Mouse (Mus musculus): Measurements from ENCODE around the gene Rtn1. TPM values are rescaled to one million over a fixed set of nuclear protein-coding genes. Genes with fewer than 3 reads are reported as not detected.
A peak's percentile ranks its signal among the peaks of the same experiment; 100 is the strongest.

Rtn1 gene
- polyA plus RNA-seq, 1 experiment from 2014 or later: 235 TPM

GRCm38 (mm10) chr12:72285366-72286345, 123.2 kb downstream of the Rtn1 start:
- no peaks in the 10 kb centered on the region for H3K36me3 ChIP-seq (ENCODE audit: control insufficient read depth, insufficient read depth, low read length)
- no peak overlapping the region for H3K4me2 ChIP-seq (ENCODE audit: low read depth, low read length, severe bottlenecking)
- no peaks in the 10 kb centered on the region for H3K4me1 ChIP-seq (replicated peaks; ENCODE audit: control insufficient read depth, insufficient read depth, low read length)
- WGBS: 88% methylated on average over 25 of the region's 25 CpGs
- ATAC-seq (replicated peaks; ENCODE audit: low FRiP score): no peak
- no peak overlapping the region for H3K27ac ChIP-seq (ENCODE audit: low read depth, low read length)
- H3K27me3 ChIP-seq (ENCODE audit: control insufficient read depth, insufficient read depth, low read length): no peaks in the 10 kb centered on the region
- H3K9me3 ChIP-seq (ENCODE audit: control insufficient read depth, low read length): no peaks in the 10 kb centered on the region
- H3K9ac ChIP-seq (ENCODE audit: low read length): no peak overlapping the region
- DNase-seq (ENCODE audit: low spot score): no peak
- no peak overlapping the region for H3K4me3 ChIP-seq (ENCODE audit: low read depth, low read length)

GRCm38 (mm10) chr12:72284576-72284975, 124.3 kb downstream of the Rtn1 start:
- DNase-seq (ENCODE audit: low spot score): no peak
- Histone ChIP-seq H3K4me2 (ENCODE audit: low read depth, low read length, severe bottlenecking) (no peak overlapping the region), H3K27ac (ENCODE audit: low read depth, low read length) (no peak overlapping the region), H3K9me3 (ENCODE audit: control insufficient read depth, low read length) (no peaks in the 10 kb centered on the region), H3K9ac (ENCODE audit: low read length) (no peak overlapping the region), H3K4me3 (ENCODE audit: low read depth, low read length) (no peak overlapping the region), H3K27me3 (ENCODE audit: control insufficient read depth, insufficient read depth, low read length) (no peaks in the 10 kb centered on the region), H3K4me1 (replicated peaks; ENCODE audit: control insufficient read depth, insufficient read depth, low read length) (no peaks in the 10 kb centered on the region), H3K36me3 (ENCODE audit: control insufficient read depth, insufficient read depth, low read length) (no peaks in the 10 kb centered on the region)
- WGBS: 91% methylated on average over 7 of the region's 7 CpGs
- ATAC-seq (replicated peaks; ENCODE audit: low FRiP score): no peak

- Histone ChIP-seq H3K4me1 (replicated peaks; ENCODE audit: control insufficient read depth, insufficient read depth, low read length) (no peaks in the 10 kb centered on the region), H3K9ac (ENCODE audit: low read length) (no peak overlapping the region), H3K27me3 (ENCODE audit: control insufficient read depth, insufficient read depth, low read length) (no peaks in the 10 kb centered on the region), H3K4me3 (ENCODE audit: low read depth, low read length) (no peak overlapping the region), H3K36me3 (ENCODE audit: control insufficient read depth, insufficient read depth, low read length) (no peaks in the 10 kb centered on the region; the same call in 1 of the 2 replicates), H3K27ac (ENCODE audit: low read depth, low read length) (no peak overlapping the region), H3K9me3 (ENCODE audit: control insufficient read depth, low read length) (no peaks in the 10 kb centered on the region), H3K4me2 (ENCODE audit: low read depth, low read length, severe bottlenecking) (no peak overlapping the region)
- ATAC-seq (replicated peaks; ENCODE audit: low FRiP score) (no peak), DNase-seq (ENCODE audit: low spot score) (no peak)
- 79% methylated on average over 5 of the region's 5 CpGs for WGBS
Observed at GRCm38 (mm10) chr12:72279129-72279875, 129.6 kb downstream of the Rtn1 start.

GRCm38 (mm10) chr12:72273721-72274414, 135.0 kb downstream of the Rtn1 start:
- DNase-seq (ENCODE audit: low spot score) (no peak), ATAC-seq (replicated peaks; ENCODE audit: low FRiP score) (no peak)
- Histone ChIP-seq H3K27ac (ENCODE audit: low read depth, low read length) (no peak overlapping the region), H3K4me3 (ENCODE audit: low read depth, low read length) (no peak overlapping the region), H3K4me1 (replicated peaks; ENCODE audit: control insufficient read depth, insufficient read depth, low read length) (no peaks in the 10 kb centered on the region), H3K4me2 (ENCODE audit: low read depth, low read length, severe bottlenecking) (no peak overlapping the region), H3K36me3 (ENCODE audit: control insufficient read depth, insufficient read depth, low read length) (no peaks in the 10 kb centered on the region; the same call in 1 of the 2 replicates), H3K9ac (ENCODE audit: low read length) (no peak overlapping the region), H3K9me3 (ENCODE audit: control insufficient read depth, low read length) (no peaks in the 10 kb centered on the region), H3K27me3 (ENCODE audit: control insufficient read depth, insufficient read depth, low read length) (no peaks in the 10 kb centered on the region)
- 63% methylated on average over 13 of the region's 13 CpGs for WGBS

GRCm38 (mm10) chr12:72267614-72268013, 141.2 kb downstream of the Rtn1 start:
- DNase-seq (ENCODE audit: low spot score): peak; percentile 59
- H3K36me3 ChIP-seq (ENCODE audit: control insufficient read depth, insufficient read depth, low read length): no peaks in the 10 kb centered on the region
- 83% methylated on average over 2 of the region's 2 CpGs for WGBS
- H3K9me3 ChIP-seq (ENCODE audit: control insufficient read depth, low read length): no peaks in the 10 kb centered on the region
- H3K27me3 ChIP-seq (ENCODE audit: control insufficient read depth, insufficient read depth, low read length): no peaks in the 10 kb centered on the region
- H3K4me3 ChIP-seq (ENCODE audit: low read depth, low read length): no peak overlapping the region
- no peak overlapping the region for H3K9ac ChIP-seq (ENCODE audit: low read length)
- H3K4me2 ChIP-seq (ENCODE audit: low read depth, low read length, severe bottlenecking): no peak overlapping the region
- no peak for ATAC-seq (replicated peaks; ENCODE audit: low FRiP score)
- H3K4me1 ChIP-seq (replicated peaks; ENCODE audit: control insufficient read depth, insufficient read depth, low read length): no peaks in the 10 kb centered on the region; the same call in 1 of the 2 replicates
- no peak overlapping the region for H3K27ac ChIP-seq (ENCODE audit: low read depth, low read length)

- H3K9me3 ChIP-seq (ENCODE audit: control insufficient read depth, low read length): no peaks in the 10 kb centered on the region
- WGBS: 91% methylated on average over 3 of the region's 3 CpGs
- no peak overlapping the region for H3K4me2 ChIP-seq (ENCODE audit: low read depth, low read length, severe bottlenecking)
- no peak overlapping the region for H3K27ac ChIP-seq (ENCODE audit: low read depth, low read length)
- no peaks in the 10 kb centered on the region for H3K27me3 ChIP-seq (ENCODE audit: control insufficient read depth, insufficient read depth, low read length)
- no peaks in the 10 kb centered on the region for H3K36me3 ChIP-seq (ENCODE audit: control insufficient read depth, insufficient read depth, low read length)
- H3K9ac ChIP-seq (ENCODE audit: low read length): no peak overlapping the region
- no peak for ATAC-seq (replicated peaks; ENCODE audit: low FRiP score)
- DNase-seq (ENCODE audit: low spot score): no peak
- H3K4me3 ChIP-seq (ENCODE audit: low read depth, low read length): no peak overlapping the region
- H3K4me1 ChIP-seq (replicated peaks; ENCODE audit: control insufficient read depth, insufficient read depth, low read length): no peaks in the 10 kb centered on the region; the same call in 1 of the 2 replicates
Observed at GRCm38 (mm10) chr12:72265261-72266228, 143.3 kb downstream of the Rtn1 start.

GRCm38 (mm10) chr12:72263213-72264103, 145.4 kb downstream of the Rtn1 start:
- no peaks in the 10 kb centered on the region for H3K36me3 ChIP-seq (ENCODE audit: control insufficient read depth, insufficient read depth, low read length)
- H3K27me3 ChIP-seq (ENCODE audit: control insufficient read depth, insufficient read depth, low read length): no peaks in the 10 kb centered on the region
- no peak overlapping the region for H3K4me2 ChIP-seq (ENCODE audit: low read depth, low read length, severe bottlenecking)
- DNase-seq (ENCODE audit: low spot score) (no peak), ATAC-seq (replicated peaks; ENCODE audit: low FRiP score) (no peak)
- WGBS: 79% methylated on average over 12 of the region's 12 CpGs
- H3K9ac ChIP-seq (ENCODE audit: low read length): no peak overlapping the region
- no peak overlapping the region for H3K4me3 ChIP-seq (ENCODE audit: low read depth, low read length)
- no peaks in the 10 kb centered on the region; the same call in 1 of the 2 replicates for H3K4me1 ChIP-seq (replicated peaks; ENCODE audit: control insufficient read depth, insufficient read depth, low read length)
- H3K27ac ChIP-seq (ENCODE audit: low read depth, low read length): no peak overlapping the region
- H3K9me3 ChIP-seq (ENCODE audit: control insufficient read depth, low read length): no peaks in the 10 kb centered on the region
